Mouse (Mus musculus) E14TG2a.4 (cell line): ENCODE results near the gene Zfp3.
"Not testable (repeated sequence)": the region's sequence is repeated elsewhere in the genome, so short reads cannot be mapped to it uniquely, and the experiment has no call there.

Experiments
- H3K27me3 ChIP-seq: 2 replicates; pipeline ENCODE4 v1.6.1; 2014; ENCODE audit warnings: low read length, control low read depth; ENCODE audit not compliant: insufficient read depth
- H3K36me3 ChIP-seq: 2 replicates; pipeline ENCODE4 v1.6.1; 2014; ENCODE audit warnings: low read length, control low read depth; ENCODE audit not compliant: insufficient read depth
- H3K4me1 ChIP-seq: replicated peaks from 2 replicates; pipeline ENCODE4 v1.6.1; 2014; ENCODE audit warnings: low read depth, low read length, control low read depth
- H3K4me3 ChIP-seq: replicated peaks from 2 replicates; pipeline ENCODE4 v1.5.1; 2014; ENCODE audit warnings: mild to moderate bottlenecking, low read length
- H3K9me3 ChIP-seq: 2 replicates; pipeline ENCODE4 v1.6.1; 2014; ENCODE audit warnings: low read length, control low read depth
- CTCF ChIP-seq: conservative IDR thresholded peaks from 2 replicates; pipeline ENCODE4 v1.5.1; 2014; ENCODE audit warnings: low read length
- NANOG ChIP-seq: IDR thresholded peaks from 2 replicates; pipeline ENCODE4 v1.6.1; 2014; ENCODE audit warnings: borderline replicate concordance, low read length, mixed read lengths
- POU5F1 ChIP-seq: IDR thresholded peaks from 2 replicates; pipeline ENCODE4 v1.6.1; 2014; ENCODE audit warnings: low read length, borderline replicate concordance

Zfp3 gene

DNA sequence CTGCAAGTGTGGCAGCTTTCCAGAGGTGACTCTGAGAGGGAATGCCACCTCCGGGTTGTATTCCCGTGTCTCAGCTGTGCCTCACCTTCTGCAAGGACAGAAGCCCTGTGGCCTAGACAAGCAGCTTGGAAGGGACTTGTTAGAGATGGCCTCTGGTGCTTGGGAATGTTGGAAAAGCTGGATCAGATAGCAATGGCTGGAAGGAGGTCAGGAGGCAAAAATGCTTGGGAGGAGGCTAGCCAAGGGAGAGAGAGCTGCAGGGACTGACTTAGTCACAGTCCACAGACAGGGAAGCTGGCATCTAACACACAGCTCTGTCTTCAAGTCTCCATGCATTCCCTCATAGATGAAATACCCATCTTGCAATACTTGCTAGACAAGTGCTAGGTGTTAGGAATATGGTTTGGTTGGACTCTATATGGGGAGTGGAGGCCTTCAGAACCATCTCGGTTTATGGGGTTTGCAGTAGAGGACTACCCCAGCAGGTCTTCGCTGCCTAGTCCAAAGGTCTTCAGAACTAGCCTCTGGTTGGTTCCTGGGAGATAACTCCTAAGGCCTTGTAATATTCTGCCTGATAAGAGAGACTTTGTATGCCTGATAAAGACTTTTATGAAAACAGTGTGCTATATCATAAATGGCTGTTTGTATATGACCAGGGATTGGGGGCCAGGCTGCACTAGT lies 11.5 kb upstream of the Zfp3 start:
- Histone ChIP-seq H3K27me3 (peaks cover 4% of the 10 kb centered on the region; the same call in 1 of the 2 replicates), H3K4me1 (peaks cover 11% of the 10 kb centered on the region), H3K4me3 (no peak overlapping the region), H3K9me3 (peaks cover 8% of the 10 kb centered on the region), H3K36me3 (no peaks in the 10 kb centered on the region)
- TF ChIP-seq NANOG (no peak), POU5F1 (no peak), CTCF (no peak)

DNA sequence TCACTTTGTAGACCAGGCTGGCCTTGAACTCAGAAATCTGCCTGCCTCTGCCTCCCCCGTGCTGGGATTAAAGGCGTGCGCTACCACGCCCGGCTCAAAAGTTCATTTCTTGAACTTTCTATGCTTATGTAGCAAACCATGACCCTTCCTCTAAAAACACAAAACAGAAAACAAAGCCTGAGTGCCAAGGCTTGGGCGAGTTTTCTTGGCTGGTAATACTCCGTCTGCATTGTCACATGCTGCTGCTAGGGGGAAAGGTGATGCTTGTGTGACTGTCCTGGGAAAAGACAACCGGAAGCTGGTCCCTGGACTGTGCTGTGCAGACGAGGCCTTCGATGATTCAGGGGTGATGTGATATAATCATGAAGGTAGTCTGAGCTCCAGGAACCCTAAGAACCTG lies 10.9 kb upstream of the Zfp3 start:
- no peak overlapping the region for H3K4me3 ChIP-seq
- no peaks in the 10 kb centered on the region for H3K36me3 ChIP-seq
- TF ChIP-seq POU5F1 (no peak), NANOG (no peak), CTCF (no peak)
- H3K27me3 ChIP-seq, result peaks cover 4% of the 10 kb centered on the region; the same call in 1 of the 2 replicates
- peaks cover 11% of the 10 kb centered on the region for H3K4me1 ChIP-seq
- peaks cover 8% of the 10 kb centered on the region for H3K9me3 ChIP-seq

DNA sequence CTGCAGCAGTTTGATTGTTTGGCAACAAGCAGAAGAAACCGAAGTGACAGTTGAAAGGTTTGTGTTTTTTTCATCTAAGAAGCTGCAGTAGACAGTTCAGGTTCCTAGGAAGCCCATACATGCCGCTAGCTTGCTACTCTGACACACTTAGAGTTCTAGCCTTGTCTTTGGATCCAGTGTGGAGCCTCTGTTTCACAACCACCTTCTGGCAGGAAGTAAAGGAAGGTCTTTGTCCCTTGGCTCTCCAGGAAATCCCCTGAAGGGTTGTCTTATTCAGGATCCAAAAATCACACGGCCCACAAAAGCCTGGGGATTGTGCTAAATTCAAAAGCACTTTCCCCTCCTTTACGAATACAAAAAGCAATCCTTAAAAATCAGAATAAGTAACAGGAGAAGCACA lies 9.5 kb upstream of the Zfp3 start:
- H3K36me3 ChIP-seq, result no peaks in the 10 kb centered on the region
- H3K27me3 ChIP-seq, result peaks cover 4% of the 10 kb centered on the region; the same call in 1 of the 2 replicates
- no peaks in the 10 kb centered on the region for H3K9me3 ChIP-seq
- TF ChIP-seq CTCF (no peak), POU5F1 (no peak), NANOG (no peak)
- peaks cover 11% of the 10 kb centered on the region for H3K4me1 ChIP-seq
- H3K4me3 ChIP-seq, result no peak overlapping the region

DNA sequence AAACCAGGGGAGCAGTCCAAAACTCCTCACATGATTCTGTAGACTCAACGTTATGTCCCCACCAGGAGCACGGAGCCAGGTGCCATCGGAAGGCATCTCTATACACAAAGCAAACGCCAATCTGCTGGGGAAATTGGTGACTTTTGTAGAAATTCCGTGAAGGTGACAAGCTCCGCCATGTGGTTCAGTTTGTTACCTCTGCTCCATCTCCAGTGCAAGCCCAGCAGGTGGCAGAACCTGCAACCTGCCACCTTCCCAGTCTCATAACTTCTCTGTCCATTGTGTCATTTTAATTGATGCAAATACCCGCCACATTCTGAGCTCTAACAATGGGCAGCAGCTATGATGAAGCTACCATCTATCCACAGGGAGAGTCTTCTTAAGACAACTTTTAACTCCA lies 9.1 kb upstream of the Zfp3 start:
- H3K27me3 ChIP-seq, result peaks cover 4% of the 10 kb centered on the region; the same call in 1 of the 2 replicates
- no peaks in the 10 kb centered on the region for H3K36me3 ChIP-seq
- H3K4me3 ChIP-seq, result no peak overlapping the region
- H3K9me3 ChIP-seq, result no peaks in the 10 kb centered on the region
- TF ChIP-seq NANOG, result no peak
- no peak for TF ChIP-seq CTCF
- TF ChIP-seq POU5F1, result no peak
- H3K4me1 ChIP-seq, result peaks cover 11% of the 10 kb centered on the region

DNA sequence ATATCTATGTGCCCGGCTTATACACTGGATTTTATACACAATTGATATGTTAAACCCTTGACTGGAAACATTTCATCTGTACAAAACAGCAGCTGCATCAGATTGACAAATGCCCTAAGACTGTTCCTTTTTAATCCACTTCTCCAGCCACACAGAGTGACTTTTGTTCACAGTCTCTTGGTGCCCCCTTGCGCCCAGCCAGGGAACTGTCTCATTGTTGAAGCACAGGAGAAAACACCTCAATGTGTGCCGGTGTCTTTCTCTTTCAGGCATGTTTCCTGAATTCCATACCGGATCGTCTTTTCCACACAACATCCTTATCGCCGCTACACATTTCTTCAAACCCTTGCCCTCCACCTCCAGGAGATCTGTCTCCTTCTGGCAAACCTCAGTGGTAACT lies 8.4 kb upstream of the Zfp3 start:
- peak; percentile 89 for TF ChIP-seq CTCF
- no peak for TF ChIP-seq NANOG

DNA sequence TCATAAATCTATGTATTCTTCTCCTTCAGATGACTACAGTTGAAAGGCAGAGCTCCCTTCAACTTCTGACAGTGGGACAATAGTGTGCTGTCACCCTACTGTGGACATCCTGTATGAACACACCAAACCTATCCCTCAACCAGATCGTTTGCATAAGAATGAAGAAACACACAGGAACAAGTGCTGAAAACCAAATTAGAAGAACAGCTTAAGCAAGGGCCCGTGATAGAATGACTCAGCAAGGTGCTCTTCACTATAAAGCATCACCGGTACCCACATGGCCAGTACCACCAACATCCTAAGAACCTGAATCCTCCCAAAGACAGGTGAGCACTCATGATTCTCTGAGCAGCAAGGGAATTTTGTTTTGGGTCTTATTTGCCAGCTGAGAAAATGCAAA lies 3.6 kb upstream of the Zfp3 start:
- H3K4me3 ChIP-seq, H3K9me3 ChIP-seq, H3K36me3 ChIP-seq, H3K27me3 ChIP-seq: not testable (repeated sequence)
- peaks cover 22% of the 10 kb centered on the region for H3K4me1 ChIP-seq

More for the DNA sequence above, 8.4 kb upstream of the Zfp3 start:
- Histone ChIP-seq H3K36me3 (no peaks in the 10 kb centered on the region), H3K4me3 (no peak overlapping the region), H3K4me1 (peaks cover 15% of the 10 kb centered on the region), H3K9me3 (no peaks in the 10 kb centered on the region), H3K27me3 (peaks cover 4% of the 10 kb centered on the region; the same call in 1 of the 2 replicates)

DNA sequence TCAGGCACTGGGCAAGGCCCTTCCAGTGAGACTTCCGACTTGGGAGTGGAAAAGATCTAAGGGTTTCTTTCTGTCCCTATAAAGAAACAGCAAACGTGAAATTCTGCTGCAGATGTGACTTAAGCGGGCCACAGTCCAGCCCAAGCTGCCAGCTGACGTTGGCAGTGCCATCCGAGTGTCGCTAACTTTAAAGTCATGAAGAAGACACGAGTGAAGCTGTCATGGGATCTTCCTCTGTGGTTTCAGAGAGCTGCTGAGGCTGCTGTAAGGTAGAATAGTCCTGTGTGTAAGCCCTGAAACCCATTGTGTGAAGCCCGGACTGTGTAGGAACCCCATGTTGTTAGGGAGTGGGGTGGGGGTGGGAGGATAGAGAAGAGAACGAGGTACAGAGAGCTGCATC lies 1.4 kb upstream of the Zfp3 start:
- Histone ChIP-seq H3K27me3 (no peaks in the 10 kb centered on the region), H3K4me1 (peaks cover 27% of the 10 kb centered on the region), H3K4me3 (no peak overlapping the region), H3K36me3 (no peaks in the 10 kb centered on the region), H3K9me3 (no peaks in the 10 kb centered on the region)
- TF ChIP-seq CTCF (no peak), POU5F1 (no peak), NANOG (no peak)

DNA sequence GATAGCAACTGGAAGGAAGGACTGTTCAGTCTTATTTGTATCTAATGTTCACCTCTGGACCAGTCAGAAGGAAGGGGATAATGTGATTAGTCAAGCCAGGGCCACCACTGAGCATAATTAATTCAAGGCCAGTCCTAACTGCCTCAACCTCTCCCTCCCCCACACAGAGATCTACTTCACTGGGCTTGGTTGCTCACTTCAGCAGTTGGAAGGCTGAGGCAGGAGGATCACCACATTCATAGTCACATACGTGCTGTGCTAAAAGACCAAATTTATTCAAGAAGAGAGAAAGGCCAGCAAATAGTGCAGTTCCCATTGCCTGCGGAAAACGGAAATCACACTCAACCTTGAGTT lies 450 bp upstream of the Zfp3 start:
- Histone ChIP-seq H3K9me3 (no peaks in the 10 kb centered on the region), H3K36me3 (no peaks in the 10 kb centered on the region), H3K4me1 (peaks cover 27% of the 10 kb centered on the region), H3K4me3 (peak overlapping the region; percentile 87), H3K27me3 (no peaks in the 10 kb centered on the region)
- no peak for TF ChIP-seq POU5F1
- TF ChIP-seq NANOG, result no peak
- TF ChIP-seq CTCF, result no peak

DNA sequence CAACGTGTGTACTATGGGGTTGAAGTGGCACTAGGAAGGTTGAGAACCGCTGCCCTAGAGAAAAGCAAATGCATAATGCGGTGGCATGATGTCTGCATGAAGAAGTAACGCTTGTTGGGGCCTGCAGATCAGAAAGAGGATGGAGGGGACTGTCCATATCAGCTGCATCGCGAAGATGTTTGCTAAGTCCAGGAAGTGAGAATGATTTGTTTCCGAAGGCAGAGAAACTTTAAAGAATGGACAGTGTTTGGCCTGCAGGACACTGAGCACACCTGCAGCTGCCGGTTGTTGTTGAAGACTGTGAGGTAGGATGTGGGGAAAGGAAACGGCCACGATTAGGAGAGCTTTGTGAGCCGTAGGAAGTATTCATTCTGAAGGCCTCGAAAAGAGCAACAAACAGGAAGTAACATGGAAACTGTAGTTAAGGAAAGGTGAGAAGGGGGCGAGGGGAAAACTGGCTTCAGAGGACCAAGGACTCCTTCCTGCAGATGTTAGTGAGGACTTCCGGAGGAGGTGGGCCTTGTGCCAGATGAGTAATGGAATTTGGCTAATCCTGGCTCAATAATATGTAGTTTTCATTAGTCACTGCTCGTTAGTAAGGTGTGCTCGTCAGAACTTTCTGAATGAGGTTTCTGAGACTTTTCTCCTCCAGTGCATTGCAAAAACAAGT lies 1.9 kb downstream of the Zfp3 start:
- no peaks in the 10 kb centered on the region for H3K36me3 ChIP-seq
- no peak overlapping the region for H3K4me3 ChIP-seq
- no peaks in the 10 kb centered on the region for H3K9me3 ChIP-seq
- no peak for TF ChIP-seq POU5F1
- TF ChIP-seq CTCF, result no peak
- TF ChIP-seq NANOG, result no peak
- no peaks in the 10 kb centered on the region for H3K27me3 ChIP-seq
- peaks cover 24% of the 10 kb centered on the region for H3K4me1 ChIP-seq
